ENCODE assay signal across 24 mouse cellular contexts in genomic region chr6:134128594-134128993, GRCm38 (mm10).
A peak's percentile ranks its signal among the peaks of the same experiment; 100 is the strongest.
DNase-seq lines count a peak whose midpoint lies in the region; ATAC-seq and TF ChIP-seq lines count a peak whose summit lies in the region.
"Had no signal": no experiment of that assay in that cellular context is flagged by ENCODE, and none has a peak within 500 bp of the region (broad histone marks: within the 10 kb centered on the region; RNA-seq: fewer than 3 reads in every experiment).

No protein-coding gene starts in this region.

- 0 out of 2 replicates have a peak overlapping the region, but pooled peaks have one; percentile 15 for H3K27ac ChIP-seq in forebrain, embryonic 11.5 days (ENCODE audit: low read depth, low read length)
- no peak overlapping the region for H3K27ac ChIP-seq in forebrain, embryonic 14.5 days (ENCODE audit: low read depth, low read length)
- H3K27ac ChIP-seq in hindbrain, embryonic 16.5 days (ENCODE audit: low read depth, low read length), result peak overlapping the region; percentile 46; the same call in 1 of the 2 replicates
- H3K27ac ChIP-seq in hindbrain, embryonic 11.5 days (ENCODE audit: low read depth, low read length), result no peak overlapping the region
- H3K27ac ChIP-seq in left cerebral cortex, adult 2 months, result peak overlapping the region; percentile 54
- peak overlapping the region; percentile 48 for H3K27ac ChIP-seq in forebrain, embryonic 13.5 days
- H3K27ac ChIP-seq in layer of hippocampus, adult 2 months, result no peak overlapping the region
- H3K27ac ChIP-seq: embryonic facial prominence, embryonic 12.5 days; limb, embryonic 15.5 days; liver, embryonic 15.5 days; macrophage; midbrain, embryonic 10.5 days; stomach, postnatal 0 days had no signal

- H3K9ac ChIP-seq in forebrain, embryonic 11.5 days (ENCODE audit: low read length), result no peak overlapping the region
- H3K9ac ChIP-seq in forebrain, embryonic 14.5 days (ENCODE audit: low read length), result no peak overlapping the region
- no peak overlapping the region for H3K9ac ChIP-seq in hindbrain, embryonic 16.5 days (ENCODE audit: low read depth, low read length)
- no peak overlapping the region for H3K9ac ChIP-seq in hindbrain, embryonic 11.5 days (ENCODE audit: low read depth, low read length)
- no peak overlapping the region for H3K9ac ChIP-seq in forebrain, embryonic 13.5 days
- H3K9ac ChIP-seq: embryonic facial prominence, embryonic 12.5 days; limb, embryonic 15.5 days; liver, embryonic 15.5 days had no signal

- H3K4me1 ChIP-seq in forebrain, embryonic 11.5 days (replicated peaks; ENCODE audit: control insufficient read depth, insufficient read depth, low read length), result peaks cover 2% of the 10 kb centered on the region; the same call in 1 of the 2 replicates
- peaks cover 7% of the 10 kb centered on the region; the same call in 1 of the 2 replicates for H3K4me1 ChIP-seq in forebrain, embryonic 14.5 days (ENCODE audit: control insufficient read depth, insufficient read depth, low read length)
- H3K4me1 ChIP-seq in hindbrain, embryonic 16.5 days (ENCODE audit: control insufficient read depth, insufficient read depth, low read depth, low read length), result peaks cover 4% of the 10 kb centered on the region
- no peaks in the 10 kb centered on the region for H3K4me1 ChIP-seq in hindbrain, embryonic 11.5 days (replicated peaks; ENCODE audit: control insufficient read depth, insufficient read depth, low read length)
- peaks cover 13% of the 10 kb centered on the region for H3K4me1 ChIP-seq in forebrain, embryonic 13.5 days
- H3K4me1 ChIP-seq: embryonic facial prominence, embryonic 12.5 days; limb, embryonic 15.5 days; midbrain, embryonic 10.5 days had no signal

- intact Hi-C loops in left cerebral cortex, adult 2 months (cut with DNase I), result no loop called here

- 87% methylated on average over 13 of the region's 13 CpGs for WGBS in forebrain, embryonic 11.5 days
- WGBS in forebrain, embryonic 14.5 days, result 67% methylated on average over 13 of the region's 13 CpGs
- 74% methylated on average over 13 of the region's 13 CpGs for WGBS in hindbrain, embryonic 16.5 days
- 96% methylated on average over 13 of the region's 13 CpGs for WGBS in hindbrain, embryonic 11.5 days
- 76% methylated on average over 13 of the region's 13 CpGs for WGBS in forebrain, embryonic 13.5 days

- no peak overlapping the region for H3K4me2 ChIP-seq in forebrain, embryonic 11.5 days (ENCODE audit: low read depth, low read length, severe bottlenecking)
- no peak overlapping the region for H3K4me2 ChIP-seq in forebrain, embryonic 14.5 days (ENCODE audit: low read length)
- H3K4me2 ChIP-seq in hindbrain, embryonic 16.5 days (ENCODE audit: low read length), result no peak overlapping the region
- no peak overlapping the region for H3K4me2 ChIP-seq in hindbrain, embryonic 11.5 days (replicated peaks; ENCODE audit: low read depth, low read length)
- no peak overlapping the region for H3K4me2 ChIP-seq in forebrain, embryonic 13.5 days
- H3K4me2 ChIP-seq: embryonic facial prominence, embryonic 12.5 days; limb, embryonic 15.5 days; liver, embryonic 15.5 days had no signal

- no peaks in the 10 kb centered on the region for H3K27me3 ChIP-seq in forebrain, embryonic 11.5 days (ENCODE audit: control insufficient read depth, insufficient read depth, low read length)
- no peaks in the 10 kb centered on the region for H3K27me3 ChIP-seq in forebrain, embryonic 14.5 days (replicated peaks; ENCODE audit: control insufficient read depth, insufficient read depth, low read length)
- H3K27me3 ChIP-seq in hindbrain, embryonic 16.5 days (replicated peaks; ENCODE audit: control insufficient read depth, insufficient read depth, low read length), result no peaks in the 10 kb centered on the region
- no peaks in the 10 kb centered on the region for H3K27me3 ChIP-seq in hindbrain, embryonic 11.5 days (ENCODE audit: control insufficient read depth, insufficient read depth, low read length)
- H3K27me3 ChIP-seq in forebrain, embryonic 13.5 days, result no peaks in the 10 kb centered on the region
- H3K27me3 ChIP-seq: embryonic facial prominence, embryonic 12.5 days; limb, embryonic 15.5 days; liver, embryonic 15.5 days; Patski had no signal

- H3K36me3 ChIP-seq in forebrain, embryonic 11.5 days (ENCODE audit: control insufficient read depth, insufficient read depth, low read length), result no peaks in the 10 kb centered on the region
- H3K36me3 ChIP-seq in forebrain, embryonic 14.5 days (ENCODE audit: control insufficient read depth, insufficient read depth, low read length), result no peaks in the 10 kb centered on the region
- H3K36me3 ChIP-seq in hindbrain, embryonic 16.5 days (ENCODE audit: control insufficient read depth, insufficient read depth, low read length), result no peaks in the 10 kb centered on the region
- H3K36me3 ChIP-seq in hindbrain, embryonic 11.5 days (ENCODE audit: control insufficient read depth, insufficient read depth, low read length), result no peaks in the 10 kb centered on the region
- H3K36me3 ChIP-seq in forebrain, embryonic 13.5 days (ENCODE audit: poor library complexity, severe bottlenecking), result peaks cover 5% of the 10 kb centered on the region; the same call in 1 of the 2 replicates
- H3K36me3 ChIP-seq: liver, embryonic 15.5 days had no signal

- H3K4me3 ChIP-seq in forebrain, embryonic 11.5 days (ENCODE audit: low read depth, low read length), result no peak overlapping the region
- no peak overlapping the region for H3K4me3 ChIP-seq in forebrain, embryonic 14.5 days (ENCODE audit: low read depth, low read length)
- H3K4me3 ChIP-seq in hindbrain, embryonic 16.5 days (ENCODE audit: low read length), result no peak overlapping the region
- H3K4me3 ChIP-seq in hindbrain, embryonic 11.5 days (ENCODE audit: low read depth, low read length), result no peak overlapping the region
- no peak overlapping the region for H3K4me3 ChIP-seq in left cerebral cortex, adult 2 months
- H3K4me3 ChIP-seq in forebrain, embryonic 13.5 days, result no peak overlapping the region
- H3K4me3 ChIP-seq in layer of hippocampus, adult 2 months, result no peak overlapping the region
- H3K4me3 ChIP-seq: embryonic facial prominence, embryonic 12.5 days; erythroblast, embryonic 14.5 days; limb, embryonic 15.5 days; liver, embryonic 15.5 days; midbrain, embryonic 10.5 days had no signal

- no peaks in the 10 kb centered on the region for H3K9me3 ChIP-seq in forebrain, embryonic 11.5 days (ENCODE audit: control insufficient read depth, low read length)
- H3K9me3 ChIP-seq in forebrain, embryonic 14.5 days (replicated peaks; ENCODE audit: control insufficient read depth, low read length), result no peaks in the 10 kb centered on the region
- H3K9me3 ChIP-seq in hindbrain, embryonic 16.5 days (ENCODE audit: control insufficient read depth, low read length), result no peaks in the 10 kb centered on the region
- H3K9me3 ChIP-seq in hindbrain, embryonic 11.5 days (ENCODE audit: control insufficient read depth, low read length), result no peaks in the 10 kb centered on the region
- no peaks in the 10 kb centered on the region; the same call in 1 of the 2 replicates for H3K9me3 ChIP-seq in forebrain, embryonic 13.5 days (replicated peaks)
- H3K9me3 ChIP-seq: embryonic facial prominence, embryonic 12.5 days; limb, embryonic 15.5 days; liver, embryonic 15.5 days had no signal

- TF ChIP-seq CTCF in left cerebral cortex, adult 2 months (IDR thresholded peaks at IDR 0.05), result no peak
- TF ChIP-seq CTCF in layer of hippocampus, adult 2 months (conservative IDR thresholded peaks at IDR 0.05), result no peak

- no peak for DNase-seq in forebrain, embryonic 11.5 days (ENCODE audit: low spot score)
- DNase-seq in forebrain, embryonic 14.5 days (ENCODE audit: low spot score), result no peak
- no peak for DNase-seq in hindbrain, embryonic 11.5 days (ENCODE audit: low spot score)
- DNase-seq in left cerebral cortex, adult 2 months (ENCODE audit: extremely low spot score in 1 of 2, low spot score in 2 of 2), result no peak
- no peak for DNase-seq in left cerebral cortex, adult 11 months (ENCODE audit: low spot score)
- DNase-seq in layer of hippocampus, adult 2 months (ENCODE audit: low spot score in 2 of 2), result no peak
- DNase-seq: adrenal gland, postnatal 14 days; cerebellum, adult 11 months; cerebellum, postnatal 10 days; gastrocnemius, postnatal 25 days; layer of hippocampus, adult 9-11 months; right cerebral cortex, adult 18-20 months had no signal

- ATAC-seq in forebrain, embryonic 11.5 days (replicated peaks; ENCODE audit: low FRiP score), result no peak
- no peak for ATAC-seq in forebrain, embryonic 14.5 days
- peak; percentile 10; the same call in 1 of the 2 replicates for ATAC-seq in hindbrain, embryonic 16.5 days
- no peak for ATAC-seq in hindbrain, embryonic 11.5 days (ENCODE audit: low FRiP score)
- no peak for ATAC-seq in forebrain, embryonic 13.5 days
- ATAC-seq: activated CD4-positive, CD25-positive, alpha-beta regulatory T cell, adult 4 months; CD4-positive, CD25-positive, alpha-beta regulatory T cell, adult 4 months; Patski had no signal

Comparison
In these comparisons a context has a peak if more than half of its experiments do, and no peak if none do; other contexts are left out.
1. H3K27ac ChIP-seq: peak in forebrain, embryonic 11.5 days (single experiment), hindbrain, embryonic 16.5 days (single experiment), left cerebral cortex, adult 2 months (single experiment) and forebrain, embryonic 13.5 days (single experiment); none in forebrain, embryonic 14.5 days (single experiment), hindbrain, embryonic 11.5 days (single experiment) and layer of hippocampus, adult 2 months (single experiment).